Mouse (Mus musculus) thymus, adult 2 months (tissue): ENCODE data around the gene Sdk2. TPM values are rescaled to one million over a fixed set of nuclear protein-coding genes. Genes with fewer than 3 reads are reported as not detected.

Experiments used
- DNase-seq: peaks from one replicate; pipeline ENCODE4 v3.0.0; 2021
- H3K27ac ChIP-seq: fragments of 200-500 bp; 2 replicates; pipeline ENCODE4 v1.5.1; 2012; ENCODE audit warnings: low read length, control low read depth; ENCODE audit not compliant: control insufficient read depth, insufficient read depth
- H3K27me3 ChIP-seq: fragments of 200-500 bp; 2 replicates; pipeline ENCODE4 v1.6.1; 2012; ENCODE audit warnings: mild to moderate bottlenecking, low read length, moderate library complexity, mixed read lengths; ENCODE audit not compliant: control insufficient read depth, insufficient read depth
- H3K36me3 ChIP-seq: fragments of 200-500 bp; 2 replicates; pipeline ENCODE4 v1.6.1; 2012; ENCODE audit warnings: mild to moderate bottlenecking, low read length, moderate library complexity; ENCODE audit not compliant: control insufficient read depth, insufficient read depth
- H3K4me1 ChIP-seq: fragments of 200-500 bp; replicated peaks from 2 replicates; pipeline ENCODE4 v1.6.1; 2012; ENCODE audit warnings: low read length; ENCODE audit not compliant: control insufficient read depth, insufficient read depth
- H3K4me3 ChIP-seq: fragments of 200-500 bp; 2 replicates; pipeline ENCODE4 v1.5.1; 2012; ENCODE audit warnings: mild to moderate bottlenecking, low read length, control low read depth, moderate library complexity; ENCODE audit not compliant: control insufficient read depth, insufficient read depth
- CTCF ChIP-seq: fragments of 200-500 bp; IDR thresholded peaks from 2 replicates; pipeline ENCODE4 v1.5.1; 2012; ENCODE audit warnings: mild to moderate bottlenecking, control low read depth, low read length, moderate library complexity, borderline replicate concordance; ENCODE audit not compliant: control insufficient read depth, poor library complexity, insufficient read depth; ENCODE audit errors: extremely low read depth
- POLR2A ChIP-seq: fragments of 200-500 bp; IDR thresholded peaks from 2 replicates; pipeline ENCODE4 v1.6.1; 2012; ENCODE audit warnings: mild to moderate bottlenecking, low read length, control low read depth, moderate library complexity; ENCODE audit not compliant: control insufficient read depth, poor library complexity, insufficient read depth; ENCODE audit errors: extremely low read depth
- WGBS: fragments of 180-500 bp; shearing (Covaris S2); methylation state at CpG from one replicate; pipeline ENCODE4 v1.1.7; 2018; 5-methylcytosine and 5-hydroxymethylcytosine counted together
- polyA plus RNA-seq: library from polyadenylated mRNA; depleted of rRNA; stranded (reverse); fragments of >200 nt; gene quantifications from 2 replicates; pipeline ENCODE4 v1.2.3, GENCODE M21; 2012

The Sdk2 gene
- polyA plus RNA-seq, 1 experiment: 1.4 TPM

- no peak for TF ChIP-seq POLR2A
- TF ChIP-seq CTCF: no peak
- WGBS: 56% methylated on average over 1 of the region's 1 CpGs
- no peak for DNase-seq
Observed at GRCm38 (mm10) chr11:114023965-114024364, 42.9 kb downstream of the Sdk2 start.

GRCm38 (mm10) chr11:114022166-114022565 lies 44.7 kb downstream of the Sdk2 start:
- Histone ChIP-seq H3K27ac (no peak overlapping the region), H3K36me3 (no peaks in the 10 kb centered on the region), H3K4me1 (no peaks in the 10 kb centered on the region), H3K4me3 (no peak overlapping the region), H3K27me3 (no peaks in the 10 kb centered on the region)
- 84% methylated on average over 4 of the region's 4 CpGs for WGBS
- no peak for TF ChIP-seq POLR2A
- TF ChIP-seq CTCF: no peak
- no peak for DNase-seq

More at GRCm38 (mm10) chr11:114023965-114024364, 42.9 kb downstream of the Sdk2 start:
- no peaks in the 10 kb centered on the region for H3K36me3 ChIP-seq
- no peak overlapping the region for H3K27ac ChIP-seq
- H3K4me1 ChIP-seq: no peaks in the 10 kb centered on the region
- H3K4me3 ChIP-seq: no peak overlapping the region
- no peaks in the 10 kb centered on the region for H3K27me3 ChIP-seq

DNA sequence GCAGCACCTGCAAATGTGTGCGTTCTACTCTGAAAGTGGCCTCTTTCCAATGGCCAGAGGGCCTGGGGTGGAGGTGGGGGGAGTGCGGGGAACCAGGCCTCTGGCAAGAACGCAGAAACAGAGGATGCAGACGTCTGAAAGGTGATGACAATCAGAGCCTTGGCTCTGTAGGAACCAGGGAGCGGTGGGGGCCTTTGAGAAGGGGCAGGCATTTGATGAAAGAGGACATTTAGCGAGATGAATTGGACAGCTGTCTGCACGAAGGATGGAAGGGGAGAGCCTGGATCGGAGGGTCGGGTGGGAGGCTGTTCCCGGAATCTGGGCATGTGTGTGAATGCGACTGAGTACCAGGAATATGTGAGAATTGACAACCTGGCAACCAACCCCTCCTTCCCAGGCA lies 47.8 kb downstream of the Sdk2 start:
- H3K27me3 ChIP-seq: no peaks in the 10 kb centered on the region
- 75% methylated on average over 11 of the region's 11 CpGs for WGBS
- TF ChIP-seq CTCF: no peak
- no peak for TF ChIP-seq POLR2A

DNA sequence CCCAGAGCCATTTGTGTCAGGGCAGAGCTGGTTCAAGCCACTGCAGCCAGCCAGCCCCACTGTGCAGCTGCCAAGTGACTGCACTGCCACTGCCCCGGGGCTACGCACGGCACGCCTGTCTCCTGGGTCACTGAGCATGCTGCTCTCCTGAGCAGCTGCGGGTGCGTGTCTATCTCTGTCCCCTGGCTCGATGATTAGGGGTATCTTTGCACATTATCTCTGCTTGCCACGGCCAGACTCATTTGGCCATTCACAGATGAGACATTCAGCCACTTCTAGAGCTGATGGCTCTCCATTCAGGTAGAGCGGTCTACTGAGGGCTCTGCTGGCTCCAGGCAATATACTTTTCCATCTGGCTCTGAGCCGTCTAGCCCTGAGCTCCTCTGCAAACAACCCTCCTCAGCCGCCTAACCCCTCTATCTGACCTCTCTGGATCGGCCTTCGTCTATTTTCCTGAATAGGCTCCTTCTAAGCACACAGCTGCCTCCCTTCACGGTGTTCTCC lies 49.9 kb downstream of the Sdk2 start:
- Histone ChIP-seq H3K27me3 (no peaks in the 10 kb centered on the region), H3K4me3 (no peak overlapping the region), H3K27ac (no peak overlapping the region), H3K4me1 (no peaks in the 10 kb centered on the region), H3K36me3 (no peaks in the 10 kb centered on the region)
- TF ChIP-seq POLR2A (no peak), CTCF (no peak)
- DNase-seq: no peak
- 77% methylated on average over 14 of the region's 14 CpGs for WGBS

More for the DNA sequence above, 47.8 kb downstream of the Sdk2 start:
- no peak overlapping the region for H3K4me3 ChIP-seq
- no peak overlapping the region for H3K27ac ChIP-seq
- no peaks in the 10 kb centered on the region for H3K4me1 ChIP-seq
- DNase-seq: no peak
- H3K36me3 ChIP-seq: no peaks in the 10 kb centered on the region

DNA sequence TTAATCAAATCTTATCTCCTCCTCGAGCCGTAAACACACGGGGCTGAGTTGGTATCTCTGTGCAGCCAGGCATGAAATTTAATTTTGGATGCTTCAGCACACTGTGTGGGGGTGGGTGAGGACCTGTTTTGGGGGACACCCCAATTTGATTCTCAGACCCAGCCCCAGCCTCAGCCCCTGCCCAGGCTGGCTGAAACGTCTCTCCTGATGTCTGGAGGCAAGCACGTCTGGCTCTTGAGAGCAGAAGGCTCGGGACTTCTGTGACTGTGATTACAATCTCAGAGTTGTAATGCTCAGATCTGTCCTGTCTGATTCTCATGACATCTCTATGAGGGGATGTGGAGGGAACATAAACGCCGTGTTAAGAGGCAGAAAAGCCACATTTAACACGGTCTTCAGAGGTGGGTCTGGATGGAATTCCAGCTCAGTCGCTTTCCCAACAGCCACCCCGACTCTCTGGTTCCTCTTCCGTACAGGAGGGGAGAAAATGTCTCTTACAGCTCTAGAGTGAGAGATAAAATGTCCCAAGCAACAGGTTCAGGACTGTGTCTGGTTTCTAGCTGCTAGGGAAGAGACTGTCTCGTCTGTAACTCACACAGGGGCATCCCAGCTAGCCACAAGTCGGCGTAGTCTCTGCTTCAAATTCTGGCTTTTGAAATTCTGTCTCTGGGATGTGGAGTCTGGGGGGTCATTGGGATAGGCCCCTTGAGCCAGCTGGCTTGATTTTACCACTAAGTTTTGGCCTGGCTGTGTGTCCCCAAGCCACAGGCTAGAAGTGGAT lies 50.5 kb downstream of the Sdk2 start:
- Histone ChIP-seq H3K4me3 (no peak overlapping the region), H3K4me1 (no peaks in the 10 kb centered on the region), H3K36me3 (no peaks in the 10 kb centered on the region), H3K27me3 (no peaks in the 10 kb centered on the region), H3K27ac (no peak overlapping the region)
- TF ChIP-seq POLR2A (no peak), CTCF (no peak)
- DNase-seq: no peak
- 58% methylated on average over 15 of the region's 15 CpGs for WGBS

DNA sequence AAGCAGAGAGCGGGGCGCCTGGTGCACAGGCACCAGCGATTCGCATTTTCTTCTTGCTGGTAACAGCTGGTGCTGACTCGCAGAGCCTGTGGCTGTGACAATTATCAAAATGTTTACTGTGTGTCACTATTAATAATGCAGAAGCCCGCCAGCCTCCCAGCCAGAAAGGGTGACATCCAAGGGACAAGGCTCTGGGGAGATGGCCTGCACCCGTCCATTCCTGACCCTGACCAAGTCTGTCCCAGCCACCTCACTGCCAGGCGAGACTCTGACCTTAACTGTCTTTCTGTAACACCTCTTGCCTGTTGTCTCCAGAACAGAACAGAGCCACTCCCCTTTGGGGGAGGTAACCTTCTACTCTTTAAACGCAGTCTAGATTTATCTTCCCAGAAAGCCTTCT lies 55.3 kb downstream of the Sdk2 start:
- Histone ChIP-seq H3K27me3 (no peaks in the 10 kb centered on the region), H3K27ac (no peak overlapping the region), H3K36me3 (no peaks in the 10 kb centered on the region), H3K4me3 (no peak overlapping the region), H3K4me1 (no peaks in the 10 kb centered on the region)
- TF ChIP-seq POLR2A (no peak), CTCF (no peak)
- no peak for DNase-seq
- 68% methylated on average over 9 of the region's 9 CpGs for WGBS

DNA sequence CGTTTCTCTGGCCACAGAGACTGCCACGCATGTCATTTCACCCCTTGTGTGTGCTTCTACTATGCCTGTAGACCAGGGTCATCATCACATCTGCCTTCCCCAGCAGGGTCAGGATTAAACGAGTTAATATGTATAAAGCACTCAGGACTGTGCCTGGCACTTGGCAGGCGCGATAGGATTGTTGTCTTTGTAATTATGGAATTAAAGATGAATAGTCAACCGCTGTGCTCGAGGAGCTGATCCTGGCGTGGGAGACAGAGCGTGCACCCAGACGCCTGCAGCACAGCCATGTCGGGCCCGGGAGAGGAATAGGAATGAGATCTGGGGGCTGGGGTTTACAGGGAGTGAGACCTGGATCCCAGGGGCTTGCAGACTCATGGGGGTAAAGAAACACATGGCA lies 61.0 kb downstream of the Sdk2 start:
- H3K36me3 ChIP-seq: no peaks in the 10 kb centered on the region
- H3K27ac ChIP-seq: no peak overlapping the region
- H3K27me3 ChIP-seq: no peaks in the 10 kb centered on the region
- no peak overlapping the region for H3K4me3 ChIP-seq
- DNase-seq: no peak
- no peaks in the 10 kb centered on the region for H3K4me1 ChIP-seq
- TF ChIP-seq POLR2A (no peak), CTCF (no peak)
- WGBS: 83% methylated on average over 12 of the region's 12 CpGs
